Mouse (Mus musculus): ENCODE data around the gene Mrpl42. TPM values are rescaled to one million over a fixed set of nuclear protein-coding genes. Genes with fewer than 3 reads are reported as not detected.
A peak's percentile ranks its signal among the peaks of the same experiment; 100 is the strongest.

Gene Mrpl42
- polyA plus RNA-seq, 1 experiment from 2014 or later = 350 TPM

GRCm38 (mm10) chr10:95513768-95514556 lies 12.2 kb upstream of the Mrpl42 start:
- Histone ChIP-seq H3K27ac (peak overlapping the region; percentile 99), H3K27me3 (replicated peaks) (no peaks in the 10 kb centered on the region), H3K36me3 (no peaks in the 10 kb centered on the region), H3K4me2 (peak overlapping the region; percentile 68), H3K9ac (peak overlapping the region; percentile 43; the same call in 1 of the 2 replicates), H3K4me3 (replicated peaks) (peak overlapping the region; percentile 100), H3K9me3 (no peaks in the 10 kb centered on the region), H3K4me1 (no peaks in the 10 kb centered on the region)
- no peak; the same call in 1 of the 2 replicates for ATAC-seq (ENCODE audit: insufficient read depth, low FRiP score, low read depth)
- 36% methylated on average over 15 of the region's 15 CpGs for WGBS

- no peak overlapping the region for H3K27ac ChIP-seq
- H3K9me3 ChIP-seq = no peaks in the 10 kb centered on the region
- no peak overlapping the region for H3K4me3 ChIP-seq (replicated peaks)
- 80% methylated on average over 8 of the region's 8 CpGs for WGBS
- H3K4me1 ChIP-seq = no peaks in the 10 kb centered on the region
- H3K4me2 ChIP-seq = no peak overlapping the region
- no peaks in the 10 kb centered on the region for H3K36me3 ChIP-seq
- ATAC-seq (ENCODE audit: insufficient read depth, low FRiP score, low read depth) = no peak
- no peak overlapping the region for H3K9ac ChIP-seq
- no peaks in the 10 kb centered on the region for H3K27me3 ChIP-seq (replicated peaks)
These were observed 10.9 kb upstream of the Mrpl42 start for GRCm38 (mm10) chr10:95512635-95513034.

- 75% methylated on average over 3 of the region's 3 CpGs for WGBS
- no peak overlapping the region for H3K27ac ChIP-seq
These were observed 7.5 kb upstream of the Mrpl42 start for GRCm38 (mm10) chr10:95509263-95509662.

GRCm38 (mm10) chr10:95508793-95509192 lies 7.1 kb upstream of the Mrpl42 start:
- Histone ChIP-seq H3K4me2 (no peak overlapping the region), H3K9ac (no peak overlapping the region), H3K36me3 (no peaks in the 10 kb centered on the region), H3K4me1 (no peaks in the 10 kb centered on the region), H3K27ac (no peak overlapping the region), H3K9me3 (no peaks in the 10 kb centered on the region), H3K27me3 (replicated peaks) (no peaks in the 10 kb centered on the region), H3K4me3 (replicated peaks) (no peak overlapping the region)
- no peak for ATAC-seq (ENCODE audit: insufficient read depth, low FRiP score, low read depth)
- 66% methylated on average over 6 of the region's 6 CpGs for WGBS

More at GRCm38 (mm10) chr10:95509263-95509662, 7.5 kb upstream of the Mrpl42 start:
- Histone ChIP-seq H3K36me3 (no peaks in the 10 kb centered on the region), H3K27me3 (replicated peaks) (no peaks in the 10 kb centered on the region), H3K9me3 (no peaks in the 10 kb centered on the region), H3K4me1 (no peaks in the 10 kb centered on the region), H3K9ac (no peak overlapping the region), H3K4me2 (no peak overlapping the region), H3K4me3 (replicated peaks) (no peak overlapping the region)
- no peak for ATAC-seq (ENCODE audit: insufficient read depth, low FRiP score, low read depth)

GRCm38 (mm10) chr10:95508126-95508525 lies 6.4 kb upstream of the Mrpl42 start:
- Histone ChIP-seq H3K36me3 (no peaks in the 10 kb centered on the region), H3K4me2 (no peak overlapping the region), H3K9me3 (no peaks in the 10 kb centered on the region), H3K4me1 (no peaks in the 10 kb centered on the region), H3K27me3 (replicated peaks) (no peaks in the 10 kb centered on the region), H3K9ac (no peak overlapping the region), H3K27ac (no peak overlapping the region), H3K4me3 (replicated peaks) (no peak overlapping the region)
- ATAC-seq (ENCODE audit: insufficient read depth, low FRiP score, low read depth) = no peak
- 86% methylated on average over 8 of the region's 8 CpGs for WGBS

- Histone ChIP-seq H3K4me3 (replicated peaks) (no peak overlapping the region), H3K36me3 (no peaks in the 10 kb centered on the region), H3K4me1 (peaks cover 4% of the 10 kb centered on the region; the same call in 1 of the 2 replicates), H3K4me2 (no peak overlapping the region), H3K9ac (no peak overlapping the region), H3K27me3 (replicated peaks) (no peaks in the 10 kb centered on the region), H3K27ac (no peak overlapping the region), H3K9me3 (no peaks in the 10 kb centered on the region)
- WGBS = 16% methylated on average over 1 of the region's 1 CpGs
- no peak for ATAC-seq (ENCODE audit: insufficient read depth, low FRiP score, low read depth)
These were observed 2.6 kb upstream of the Mrpl42 start for GRCm38 (mm10) chr10:95504341-95504740.

- H3K4me2 ChIP-seq = no peak overlapping the region
- no peaks in the 10 kb centered on the region for H3K27me3 ChIP-seq (replicated peaks)
- ATAC-seq (ENCODE audit: insufficient read depth, low FRiP score, low read depth) = no peak
- no peak overlapping the region for H3K9ac ChIP-seq
- H3K4me1 ChIP-seq = peaks cover 4% of the 10 kb centered on the region; the same call in 1 of the 2 replicates
- H3K27ac ChIP-seq = no peak overlapping the region
- H3K9me3 ChIP-seq = no peaks in the 10 kb centered on the region
- no peaks in the 10 kb centered on the region for H3K36me3 ChIP-seq
- 83% methylated on average over 14 of the region's 14 CpGs for WGBS
- no peak overlapping the region for H3K4me3 ChIP-seq (replicated peaks)
These were observed 1.9 kb upstream of the Mrpl42 start for GRCm38 (mm10) chr10:95503443-95504235.

- Histone ChIP-seq H3K36me3 (peaks cover 11% of the 10 kb centered on the region; the same call in 1 of the 2 replicates), H3K4me3 (replicated peaks) (peak overlapping the region; percentile 58), H3K9me3 (no peaks in the 10 kb centered on the region), H3K4me1 (peaks cover 4% of the 10 kb centered on the region; the same call in 1 of the 2 replicates), H3K4me2 (peak overlapping the region; percentile 53), H3K27me3 (replicated peaks) (no peaks in the 10 kb centered on the region), H3K9ac (peak overlapping the region; percentile 29), H3K27ac (peak overlapping the region; percentile 72)
- no peak for ATAC-seq (ENCODE audit: insufficient read depth, low FRiP score, low read depth)
- WGBS = 2% methylated on average over 7 of the region's 7 CpGs
These were observed 707 bp downstream of the Mrpl42 start for GRCm38 (mm10) chr10:95501033-95501432.

- Histone ChIP-seq H3K4me2 (no peak overlapping the region), H3K27me3 (replicated peaks) (no peaks in the 10 kb centered on the region), H3K9me3 (no peaks in the 10 kb centered on the region), H3K27ac (no peak overlapping the region), H3K9ac (no peak overlapping the region), H3K4me1 (no peaks in the 10 kb centered on the region), H3K36me3 (peaks cover 54% of the 10 kb centered on the region), H3K4me3 (replicated peaks) (no peak overlapping the region)
- 90% methylated on average over 5 of the region's 5 CpGs for WGBS
- ATAC-seq (ENCODE audit: insufficient read depth, low FRiP score, low read depth) = no peak
These were observed 7.5 kb downstream of the Mrpl42 start for GRCm38 (mm10) chr10:95494268-95494667.

GRCm38 (mm10) chr10:95489653-95490052 lies 12.1 kb downstream of the Mrpl42 start:
- WGBS = 75% methylated on average over 2 of the region's 2 CpGs
- no peak overlapping the region for H3K27ac ChIP-seq
- H3K4me3 ChIP-seq (replicated peaks) = no peak overlapping the region
- H3K9me3 ChIP-seq = no peaks in the 10 kb centered on the region
- ATAC-seq (ENCODE audit: insufficient read depth, low FRiP score, low read depth) = no peak
- no peak overlapping the region for H3K9ac ChIP-seq
- no peak overlapping the region for H3K4me2 ChIP-seq
- peaks cover 64% of the 10 kb centered on the region for H3K36me3 ChIP-seq
- no peaks in the 10 kb centered on the region for H3K4me1 ChIP-seq
- H3K27me3 ChIP-seq (replicated peaks) = no peaks in the 10 kb centered on the region

GRCm38 (mm10) chr10:95477516-95477915 lies 24.2 kb downstream of the Mrpl42 start:
- Histone ChIP-seq H3K9ac (no peak overlapping the region), H3K27me3 (replicated peaks) (no peaks in the 10 kb centered on the region), H3K36me3 (no peaks in the 10 kb centered on the region), H3K27ac (no peak overlapping the region), H3K4me2 (no peak overlapping the region), H3K4me3 (replicated peaks) (no peak overlapping the region), H3K4me1 (no peaks in the 10 kb centered on the region), H3K9me3 (no peaks in the 10 kb centered on the region)
- 80% methylated on average over 11 of the region's 11 CpGs for WGBS
- ATAC-seq (ENCODE audit: insufficient read depth, low FRiP score, low read depth) = no peak

- H3K4me2 ChIP-seq = no peak overlapping the region
- no peak for ATAC-seq (ENCODE audit: insufficient read depth, low FRiP score, low read depth)
- WGBS = 9% methylated on average over 10 of the region's 10 CpGs
- no peaks in the 10 kb centered on the region for H3K27me3 ChIP-seq (replicated peaks)
- no peaks in the 10 kb centered on the region for H3K9me3 ChIP-seq
- no peak overlapping the region for H3K4me3 ChIP-seq (replicated peaks)
- no peak overlapping the region for H3K27ac ChIP-seq
- H3K9ac ChIP-seq = no peak overlapping the region
- no peaks in the 10 kb centered on the region for H3K4me1 ChIP-seq
- no peaks in the 10 kb centered on the region for H3K36me3 ChIP-seq
These were observed 25.8 kb downstream of the Mrpl42 start for GRCm38 (mm10) chr10:95475923-95476322.

All from stomach, embryonic 15.5 days (tissue).